Mouse (Mus musculus) activated CD4-positive, CD25-positive, alpha-beta regulatory T cell, adult 4 months (primary cell): ENCODE data around the gene Rnf167. TPM values are rescaled to one million over a fixed set of nuclear protein-coding genes. Genes with fewer than 3 reads are reported as not detected.
A peak's percentile ranks its signal among the peaks of the same experiment; 100 is the strongest.

Experiments
- ATAC-seq: one replicate; pipeline ENCODE4 v1.8.0; 2017
- polyA plus RNA-seq, 2 experiments: library from polyadenylated mRNA; unstranded; fragments of 100-300 nt; shearing (Covaris generic); gene quantifications; one replicate each; pipeline ENCODE4 v1.2.1; 2017

The Rnf167 gene
- polyA plus RNA-seq, 2 experiments from 2014 or later, result 281 to 288 TPM

DNA sequence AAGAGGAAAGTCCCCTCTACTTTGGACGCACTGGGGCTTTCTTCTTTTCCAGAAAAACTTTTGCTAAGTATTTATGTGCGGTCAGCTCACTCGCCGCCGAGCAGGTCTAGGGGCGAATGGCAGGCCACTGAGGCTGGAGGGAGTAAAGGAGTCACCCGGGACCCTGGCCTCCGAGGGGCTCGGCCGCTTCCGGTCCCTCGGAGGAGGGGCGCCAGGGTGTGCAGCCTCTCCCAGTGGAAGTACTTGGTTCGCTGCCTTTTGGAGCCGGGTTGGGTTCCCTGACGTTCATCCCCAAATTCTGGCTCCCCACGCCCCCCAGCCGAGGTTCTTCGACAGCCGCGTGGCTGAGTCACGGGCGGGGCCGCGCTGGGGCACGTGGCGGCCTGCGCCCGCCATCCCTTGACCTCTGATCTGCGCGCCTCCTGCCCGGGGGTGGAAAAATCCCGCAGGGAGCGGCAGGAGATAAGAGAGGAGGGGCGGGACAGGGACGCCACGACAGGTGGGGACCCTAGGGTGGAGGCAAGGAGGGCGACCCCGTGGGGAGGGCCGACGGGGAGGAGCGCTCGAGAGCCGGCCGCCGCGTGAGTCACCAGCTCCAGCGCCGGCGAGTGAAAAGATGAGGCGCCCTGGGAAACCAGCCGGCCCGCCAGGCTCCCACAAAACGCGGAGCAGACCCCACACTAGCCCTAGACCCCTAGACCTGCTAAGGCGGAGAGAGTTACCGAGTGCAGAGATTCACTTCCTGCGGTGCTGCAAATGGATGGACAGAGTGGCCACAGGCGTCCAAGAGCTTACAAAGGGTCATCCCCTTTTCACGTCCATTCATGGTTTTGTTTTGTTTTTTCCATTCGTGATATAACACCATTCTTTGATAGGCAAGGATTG is 8.8 kb downstream of the Rnf167 start:
- no peak for ATAC-seq

DNA sequence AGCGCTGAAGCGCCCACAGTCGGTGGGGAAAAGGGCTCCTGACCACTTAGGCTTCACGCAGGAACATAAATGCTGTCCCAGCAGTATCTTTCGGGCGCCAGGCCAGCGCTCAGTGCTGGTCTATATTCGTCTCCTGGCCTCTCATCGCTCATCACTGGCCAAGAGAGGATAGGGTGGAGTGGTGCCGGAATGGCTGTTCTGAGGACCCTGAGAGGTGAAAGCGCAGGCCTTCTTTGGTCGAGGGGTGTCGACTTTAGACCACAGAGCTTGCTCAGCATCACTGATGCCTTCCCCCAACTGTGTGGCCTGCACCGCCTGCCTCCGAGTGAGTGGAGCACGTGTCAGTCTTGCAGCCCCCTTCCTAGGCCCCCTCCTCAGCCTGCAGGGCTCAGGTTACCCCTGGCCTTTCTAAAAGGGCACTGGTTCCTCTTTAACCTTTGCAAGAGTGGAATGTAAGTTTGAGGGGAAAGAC is 9.5 kb downstream of the Rnf167 start:
- ATAC-seq, result no peak

DNA sequence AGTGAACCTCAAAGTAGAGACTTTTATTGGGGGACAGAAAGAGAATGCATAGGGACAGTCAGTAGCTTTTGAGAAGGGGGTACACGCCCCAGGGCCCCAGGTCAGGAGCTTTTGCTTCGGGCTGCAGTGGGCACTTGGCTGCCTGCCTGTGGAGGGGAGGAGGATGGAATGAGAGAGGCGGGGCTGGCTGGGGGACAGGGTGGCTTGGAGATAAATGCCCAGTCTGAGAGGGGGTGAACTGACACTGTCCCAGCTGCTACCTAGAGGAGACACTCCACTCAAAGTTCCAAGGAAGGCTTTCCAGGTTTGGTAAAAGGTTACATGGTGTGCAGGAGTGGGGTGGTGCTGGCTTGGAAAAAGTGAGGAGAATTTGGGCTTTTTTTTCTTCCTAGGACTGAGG is 9.9 kb downstream of the Rnf167 start, which contains the start of gene Eno3:
Gene Eno3, plus strand, starts transcription at position 239 of the 400 bp plus-strand sequence.
- ATAC-seq, result no peak

DNA sequence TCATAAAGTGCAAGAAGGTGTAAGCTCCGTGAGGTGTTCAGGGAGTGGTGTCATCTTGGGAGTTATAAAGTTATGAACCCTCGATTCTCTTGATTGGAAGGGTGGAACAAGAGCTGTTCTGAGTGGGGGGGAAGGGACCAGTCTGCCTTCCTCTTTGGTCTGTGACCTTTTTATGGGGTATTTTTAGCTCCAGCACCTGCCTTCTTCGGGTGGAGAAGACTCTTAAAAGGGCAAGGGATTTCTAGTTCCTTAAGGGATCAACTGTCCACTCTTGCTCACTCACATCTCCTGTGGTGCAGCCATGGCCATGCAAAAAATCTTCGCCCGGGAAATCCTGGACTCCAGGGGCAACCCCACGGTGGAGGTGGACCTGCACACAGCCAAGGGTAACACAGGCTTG is 10.5 kb downstream of the Rnf167 start:
- ATAC-seq, result no peak

DNA sequence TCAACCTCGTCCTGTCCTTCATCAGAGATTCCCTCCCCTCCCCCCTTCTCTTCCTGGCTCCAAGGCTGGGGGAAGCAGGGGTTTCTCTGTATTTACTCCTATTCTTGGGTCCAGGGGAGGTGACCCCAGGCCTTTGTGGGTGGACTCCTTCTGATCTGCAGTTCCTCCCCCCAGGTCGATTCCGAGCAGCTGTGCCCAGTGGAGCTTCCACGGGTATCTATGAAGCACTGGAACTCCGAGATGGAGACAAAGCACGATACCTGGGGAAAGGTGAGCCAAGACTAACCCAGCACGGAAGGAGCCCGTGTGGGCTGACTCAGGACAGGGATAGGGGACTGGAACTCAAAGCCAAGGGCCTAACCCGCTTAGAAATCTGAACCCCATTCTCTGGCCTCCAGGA is 11.0 kb downstream of the Rnf167 start:
- no peak for ATAC-seq

DNA sequence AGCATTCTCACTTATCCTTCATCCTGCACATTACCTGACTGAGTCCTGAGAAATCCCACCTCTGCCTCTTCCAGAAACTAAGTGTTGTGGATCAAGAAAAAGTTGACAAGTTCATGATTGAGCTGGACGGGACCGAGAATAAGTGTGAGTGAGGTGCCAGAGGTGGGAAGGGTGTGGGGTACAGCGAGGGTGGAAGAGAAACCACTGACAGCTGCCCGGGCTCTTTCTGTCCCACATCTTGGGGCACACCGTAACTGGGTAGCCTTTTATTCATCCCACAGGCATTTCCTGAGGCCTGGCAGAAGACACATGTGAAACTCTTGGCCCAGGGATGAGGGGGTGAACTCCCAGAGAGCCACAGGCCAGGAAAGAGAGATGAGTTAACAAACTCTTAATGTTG is 11.5 kb downstream of the Rnf167 start:
- ATAC-seq, result no peak

DNA sequence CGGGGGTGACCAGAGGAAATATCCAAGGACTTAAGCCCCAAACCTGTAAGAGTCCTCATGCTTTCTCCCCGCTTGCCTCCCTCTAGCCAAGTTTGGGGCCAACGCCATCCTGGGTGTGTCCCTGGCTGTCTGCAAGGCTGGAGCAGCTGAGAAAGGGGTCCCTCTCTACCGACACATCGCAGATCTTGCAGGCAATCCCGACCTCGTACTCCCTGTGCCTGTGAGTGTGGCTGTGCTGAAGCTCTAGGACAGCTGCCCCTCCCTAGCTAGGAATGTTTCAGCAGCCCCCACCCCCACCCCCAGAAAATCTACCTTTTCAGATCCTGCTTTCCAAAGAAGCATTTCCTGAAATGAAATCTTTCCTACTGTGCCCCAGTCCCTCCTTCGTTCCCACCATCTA is 11.9 kb downstream of the Rnf167 start:
- no peak for ATAC-seq

DNA sequence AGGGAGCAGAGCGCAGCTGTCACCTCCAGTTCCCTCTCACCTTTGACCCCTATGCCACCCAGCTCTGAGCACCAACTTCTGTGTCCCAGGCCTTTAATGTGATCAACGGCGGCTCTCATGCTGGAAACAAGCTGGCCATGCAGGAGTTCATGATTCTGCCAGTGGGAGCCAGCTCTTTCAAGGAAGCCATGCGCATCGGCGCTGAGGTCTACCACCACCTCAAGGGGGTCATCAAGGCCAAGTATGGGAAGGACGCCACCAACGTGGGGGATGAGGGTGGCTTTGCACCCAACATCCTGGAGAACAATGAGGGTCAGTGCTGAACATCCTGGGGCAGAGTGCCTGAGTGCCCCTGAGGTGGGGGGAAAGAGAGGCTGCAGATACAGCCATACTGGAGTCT is 13.5 kb downstream of the Rnf167 start:
- no peak for ATAC-seq

DNA sequence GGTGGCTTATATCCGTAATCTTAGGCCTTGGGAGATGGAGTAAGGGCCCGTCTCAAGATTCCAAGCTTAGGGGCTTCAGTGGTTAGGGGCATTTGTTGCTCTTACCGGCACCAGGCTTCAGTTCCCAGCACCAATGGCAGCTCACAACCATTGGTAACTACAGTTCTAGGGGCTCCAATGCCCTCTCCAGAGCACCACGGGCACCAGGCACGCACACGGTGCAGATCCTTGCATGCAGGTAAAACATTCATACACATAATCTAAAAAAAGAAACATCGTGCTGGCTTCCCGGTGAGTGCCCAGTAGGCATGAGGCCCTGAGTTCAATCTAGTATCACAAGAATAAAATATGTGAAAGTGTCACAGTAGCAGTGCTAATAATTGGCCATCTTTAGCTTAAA is 16.1 kb downstream of the Rnf167 start:
- no peak for ATAC-seq

DNA sequence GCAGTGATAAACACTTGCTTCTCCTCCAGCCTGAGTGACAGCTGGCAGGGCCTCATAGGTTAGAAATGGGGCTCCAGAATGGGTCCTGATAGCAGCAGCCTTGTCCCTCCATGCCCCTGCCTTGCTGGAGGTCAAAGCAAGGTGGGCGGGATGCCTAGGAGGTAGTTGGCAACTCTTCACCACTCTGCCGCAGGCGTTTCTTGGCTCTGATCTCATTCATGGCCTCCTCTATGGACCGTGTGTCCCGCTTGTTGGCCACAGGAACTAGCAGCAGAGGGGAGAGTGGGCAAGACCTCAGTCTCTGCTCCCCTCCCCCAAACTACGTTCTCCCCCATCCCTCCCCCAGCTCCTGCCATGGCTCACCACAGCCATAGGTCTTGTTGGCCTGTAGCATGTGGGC is 16.9 kb downstream of the Rnf167 start:
- no peak for ATAC-seq

DNA sequence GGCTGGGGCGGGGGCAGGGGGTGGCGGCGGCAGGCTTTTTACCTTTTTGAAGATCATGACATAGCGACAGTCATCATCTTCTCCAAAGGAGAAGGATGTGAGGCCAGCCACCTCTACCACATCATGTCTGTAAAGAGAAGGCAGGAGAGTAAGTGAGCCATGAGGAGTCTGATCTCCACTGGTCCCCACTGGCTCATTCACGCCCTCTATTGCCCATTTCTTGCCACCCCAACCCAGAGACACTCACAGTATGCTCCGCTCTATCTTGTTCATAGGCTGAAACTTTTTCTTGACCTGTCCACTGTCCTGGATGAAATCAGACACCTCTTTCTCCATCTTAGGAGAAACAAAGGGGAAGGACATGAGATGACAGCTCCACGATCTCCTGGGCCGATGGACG is 17.7 kb downstream of the Rnf167 start:
- ATAC-seq, result no peak

DNA sequence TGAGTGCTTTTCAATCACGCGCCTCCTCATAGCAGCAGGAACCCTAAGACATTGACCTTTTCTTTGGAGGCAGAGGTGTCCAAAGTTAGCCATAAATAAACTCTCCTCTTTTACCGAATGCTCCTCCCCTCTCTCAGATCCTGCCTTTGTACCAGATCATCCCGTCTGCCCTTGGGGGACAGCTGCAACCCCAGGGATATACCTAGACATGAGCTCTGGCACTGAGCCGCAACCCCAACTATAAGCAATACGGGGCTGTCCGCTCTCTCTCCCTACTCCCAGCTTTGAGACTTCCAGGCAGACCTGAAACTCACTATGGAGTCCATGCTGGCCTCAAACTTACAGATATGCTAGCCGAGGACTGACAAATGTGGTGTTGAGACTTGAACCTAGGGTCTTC is 19.7 kb downstream of the Rnf167 start:
- ATAC-seq, result no peak

DNA sequence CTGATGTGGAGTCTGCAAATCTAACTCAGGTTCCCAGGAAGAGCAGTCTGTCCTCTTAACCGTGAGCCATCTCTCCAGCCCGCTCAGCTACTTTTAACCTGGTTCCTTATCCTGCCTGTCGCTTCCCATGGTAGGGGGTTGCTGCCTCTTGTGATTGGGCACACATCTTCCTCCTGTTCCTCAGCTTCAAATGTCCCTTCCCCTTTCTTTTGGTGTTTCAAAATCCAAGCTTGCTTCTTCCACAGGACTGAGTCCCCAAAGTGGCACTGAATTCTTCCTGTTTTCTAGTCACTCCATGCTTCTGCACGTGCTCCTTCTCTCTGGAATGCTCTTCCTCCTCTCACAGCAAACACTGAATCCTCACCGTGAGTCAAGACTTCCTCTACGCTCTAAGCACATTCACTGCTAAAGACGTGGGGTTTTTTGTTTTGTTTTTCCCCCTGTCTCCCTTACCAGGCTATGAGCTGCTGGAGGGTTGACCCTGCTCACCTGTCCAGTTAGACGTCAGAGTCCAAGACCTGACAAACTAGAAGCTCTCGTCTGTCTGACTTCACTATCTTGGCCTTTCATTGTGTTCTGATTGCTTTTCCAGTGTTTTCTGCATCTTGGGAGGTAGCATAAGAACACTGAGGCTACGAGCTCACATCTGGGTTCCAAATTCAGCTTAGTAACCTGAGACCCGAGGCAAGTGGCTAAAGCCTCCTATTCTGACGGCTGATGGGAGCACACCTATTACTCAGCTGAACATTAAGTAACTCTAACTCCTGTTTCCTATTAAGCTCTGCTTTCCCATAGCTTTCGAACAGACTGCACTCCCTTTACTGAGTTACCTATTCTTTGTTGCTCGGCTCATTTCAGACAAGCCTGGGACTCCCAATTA is 20.5 kb downstream of the Rnf167 start:
- no peak for ATAC-seq

DNA sequence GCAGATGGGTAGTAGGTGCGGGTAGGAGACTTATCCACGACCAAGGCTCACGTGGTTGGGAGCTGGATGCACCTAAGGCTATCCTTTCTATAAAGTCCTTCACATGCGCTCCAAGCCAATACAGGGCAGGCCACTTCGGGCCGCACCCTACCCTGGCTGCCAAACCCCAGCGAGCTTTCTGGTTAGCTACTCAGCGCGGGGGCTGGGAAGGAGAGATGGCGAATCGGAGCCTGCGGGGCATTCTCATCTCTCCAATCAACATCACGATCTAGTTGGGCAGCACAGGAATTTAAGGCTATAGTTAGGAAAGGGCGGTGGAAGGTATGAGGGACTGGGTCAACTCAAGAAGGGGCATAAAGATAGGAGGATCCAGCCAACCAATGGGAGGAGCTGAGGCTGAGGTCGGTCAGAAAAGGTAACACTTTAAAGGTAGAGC is 21.3 kb downstream of the Rnf167 start:
- peak; percentile 9 for ATAC-seq

DNA sequence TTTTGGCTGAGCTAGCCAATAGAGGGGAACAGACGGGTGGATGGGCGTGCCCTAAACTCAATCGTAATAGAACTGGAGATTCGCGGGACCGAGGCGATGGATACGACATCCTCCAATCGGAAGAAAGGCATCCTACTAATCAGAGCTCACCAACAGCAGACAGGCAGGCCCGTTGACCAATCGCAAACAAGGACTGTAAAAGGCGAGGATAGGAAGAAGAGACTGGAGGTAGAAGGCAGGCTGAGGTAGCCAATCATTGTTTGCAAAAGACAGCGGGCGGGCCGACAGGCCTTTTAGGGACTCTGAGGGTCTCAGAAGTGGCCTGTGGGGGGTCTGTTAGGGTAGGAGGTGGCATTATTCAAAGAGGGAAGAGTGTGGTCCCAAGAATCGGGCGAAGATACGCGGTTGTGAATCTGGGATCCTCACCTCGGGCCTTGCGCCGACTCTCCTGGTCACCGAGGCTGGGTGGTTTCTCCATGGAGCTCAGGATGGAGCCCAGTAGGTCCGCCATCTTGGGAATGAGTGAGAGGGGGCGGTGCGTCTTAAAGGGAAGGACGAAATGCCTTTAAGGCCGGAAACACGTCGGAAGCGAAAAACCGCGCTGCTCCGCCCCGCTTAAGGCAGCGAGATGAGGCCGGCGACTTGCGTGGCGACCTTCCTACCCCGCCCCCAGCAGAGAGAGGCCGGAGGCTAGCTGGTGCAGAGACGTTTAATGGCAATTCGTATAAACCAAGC is 21.9 kb downstream of the Rnf167 start, which contains the start of gene Spag7:
Gene Spag7, minus strand, starts transcription at position 646 of the 735 bp plus-strand sequence.
- peak; percentile 88 for ATAC-seq

DNA sequence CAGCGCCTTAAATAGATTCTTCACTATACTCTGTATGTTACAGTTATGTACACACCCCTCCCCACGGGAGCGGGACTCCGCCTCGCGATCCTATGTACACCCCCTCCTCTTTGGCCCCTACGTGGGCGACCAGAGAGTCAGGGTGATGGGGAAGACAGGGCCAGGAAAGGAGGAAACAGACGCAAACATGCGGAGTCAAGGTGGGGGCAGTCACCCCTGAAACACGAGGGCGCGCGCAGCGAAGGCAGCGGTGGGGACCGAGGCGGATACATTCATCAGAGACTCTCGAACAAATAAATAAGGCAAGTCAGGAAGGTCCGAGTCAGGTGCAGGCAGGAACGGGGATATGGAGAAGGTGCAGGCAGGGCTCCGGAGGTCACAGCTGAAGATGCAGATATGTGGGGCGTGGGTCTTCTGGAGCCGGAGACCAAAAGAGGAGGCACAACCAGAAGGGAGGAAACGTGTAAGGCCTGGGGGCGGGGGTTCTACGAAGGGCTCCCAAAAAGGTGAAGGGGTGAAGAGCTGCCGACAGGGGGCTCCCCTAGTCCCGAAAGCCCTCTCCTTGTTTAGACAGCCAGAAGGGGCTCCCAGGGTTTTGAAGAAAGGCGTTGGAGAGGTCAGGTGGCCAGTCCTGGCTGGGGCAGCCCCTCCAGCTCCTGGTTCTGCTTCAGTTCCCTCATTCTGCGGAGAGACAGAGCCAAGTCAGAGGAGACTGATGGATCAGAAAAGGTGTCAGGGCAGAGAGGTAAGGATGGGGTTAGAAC is 22.7 kb downstream of the Rnf167 start:
- ATAC-seq, result peak; percentile 26

DNA sequence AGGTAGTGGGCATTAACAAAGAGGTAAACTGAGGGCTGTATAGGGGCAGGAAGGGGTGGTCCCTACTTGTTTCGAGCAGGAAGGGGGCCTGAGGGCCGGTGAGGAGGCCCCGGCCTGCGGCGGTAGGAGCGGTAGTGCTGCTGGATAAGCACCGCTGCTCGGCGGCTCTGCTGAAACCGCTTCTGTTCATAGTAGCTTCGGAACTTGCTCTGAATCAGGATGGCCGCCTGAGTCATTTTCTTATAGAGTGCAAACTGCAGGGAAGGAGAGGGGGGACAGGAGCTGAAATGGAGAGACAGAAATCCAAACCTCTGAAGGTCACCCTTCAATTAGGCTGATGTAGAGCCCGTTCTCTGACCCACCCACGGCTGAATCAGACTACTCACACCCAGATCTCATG is 23.4 kb downstream of the Rnf167 start:
- ATAC-seq, result no peak

DNA sequence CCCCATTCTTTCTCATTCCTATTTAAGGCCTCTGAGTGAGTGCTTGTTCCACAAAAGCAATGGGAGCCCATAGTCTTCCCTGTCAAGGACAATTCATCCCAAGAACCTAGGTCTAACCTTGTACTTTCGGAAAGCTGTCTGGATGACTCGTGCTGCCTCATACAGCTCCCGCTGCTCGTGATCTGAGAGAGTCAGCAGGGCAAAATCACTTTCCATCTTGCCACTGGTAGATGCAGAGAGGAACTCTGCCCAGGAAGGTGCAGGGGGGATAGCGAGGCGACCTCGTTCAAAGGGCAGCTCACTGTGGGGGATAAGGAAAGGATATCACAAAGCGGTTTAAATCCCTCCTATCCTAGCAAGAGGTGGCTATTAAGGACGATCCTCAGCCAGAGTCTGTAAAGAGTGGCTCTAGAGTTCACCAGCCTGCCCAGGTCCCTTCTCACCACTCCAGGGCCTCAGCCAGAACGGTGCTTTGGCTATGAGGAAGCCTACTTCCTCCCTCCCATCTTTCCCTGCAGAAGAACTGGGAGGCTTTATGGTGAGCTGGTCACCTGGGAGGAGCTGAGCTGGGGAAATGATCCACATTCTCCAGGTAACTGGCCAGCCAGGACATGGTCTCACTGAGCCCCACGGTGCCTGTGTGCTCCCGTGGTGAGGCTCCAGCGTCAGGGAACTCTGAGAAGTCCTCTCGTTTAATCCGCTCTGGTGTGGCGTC is 24.5 kb downstream of the Rnf167 start:
- no peak for ATAC-seq

DNA sequence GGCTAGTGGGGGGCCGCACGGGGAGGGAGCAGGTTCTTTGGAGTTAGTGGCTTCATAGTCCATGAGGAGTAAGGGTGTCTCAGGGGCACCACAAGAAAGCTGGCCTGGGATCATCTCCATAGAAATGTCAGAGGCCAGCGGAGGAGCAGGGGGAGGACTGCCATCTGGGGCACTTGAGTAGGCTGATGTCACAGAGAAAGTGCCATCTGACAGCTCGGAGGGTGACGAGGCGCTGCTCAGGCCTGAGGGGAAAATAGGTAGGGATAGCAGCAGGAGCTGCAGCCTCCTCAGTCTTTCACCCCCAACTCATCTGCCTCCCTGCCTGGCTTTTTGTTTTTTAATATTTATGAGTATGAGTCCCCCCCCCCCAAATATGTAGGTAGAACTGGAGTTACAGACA is 27.0 kb downstream of the Rnf167 start:
- ATAC-seq, result no peak

DNA sequence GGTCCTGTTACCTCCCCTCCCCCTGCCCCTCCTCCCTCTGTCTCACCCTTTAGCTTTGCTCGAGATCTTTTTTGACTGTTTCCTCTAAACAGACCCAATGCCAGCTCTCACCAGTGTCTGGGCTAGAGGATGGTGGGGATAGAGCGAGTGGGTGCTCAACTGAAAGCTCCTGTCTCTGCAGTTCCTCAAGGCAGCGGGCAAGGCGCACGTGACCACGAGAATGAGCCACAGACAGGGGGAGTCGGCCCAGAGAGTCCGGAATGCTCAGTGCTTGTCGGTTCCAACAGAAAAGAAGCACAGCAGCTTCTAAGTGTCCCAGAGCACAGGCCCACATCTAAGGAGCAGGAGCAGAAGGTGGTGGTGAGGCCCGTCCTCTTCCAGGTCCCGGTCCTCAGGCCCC is 27.5 kb downstream of the Rnf167 start:
- ATAC-seq, result no peak

DNA sequence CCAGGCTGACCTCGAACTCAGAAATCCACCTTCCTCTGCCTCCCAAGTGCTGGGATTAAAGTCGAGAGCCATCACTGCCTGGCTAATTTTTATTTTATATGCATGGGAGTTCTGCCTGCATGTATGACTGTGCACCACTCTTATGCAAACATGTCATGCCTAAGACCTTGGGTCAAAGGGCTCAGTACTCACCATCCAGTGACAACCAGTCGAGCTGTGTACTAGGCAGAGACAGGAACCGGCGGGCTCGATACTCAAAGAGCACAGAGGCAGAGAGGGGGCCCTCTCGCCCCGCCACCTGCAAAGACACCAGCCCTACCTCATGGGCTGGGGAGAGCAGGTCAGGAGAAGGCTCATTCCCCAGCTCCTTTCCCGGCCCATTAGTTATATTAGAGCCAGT is 31.1 kb downstream of the Rnf167 start:
- no peak for ATAC-seq
